Mouse (Mus musculus): ENCODE results near the gene Creg2. TPM values are rescaled to one million over a fixed set of nuclear protein-coding genes. Genes with fewer than 3 reads are reported as not detected.

The Creg2 gene
- total and polyA plus RNA-seq, 2 experiments from 2014 or later, result 6.9 to 13.1 TPM

DNA sequence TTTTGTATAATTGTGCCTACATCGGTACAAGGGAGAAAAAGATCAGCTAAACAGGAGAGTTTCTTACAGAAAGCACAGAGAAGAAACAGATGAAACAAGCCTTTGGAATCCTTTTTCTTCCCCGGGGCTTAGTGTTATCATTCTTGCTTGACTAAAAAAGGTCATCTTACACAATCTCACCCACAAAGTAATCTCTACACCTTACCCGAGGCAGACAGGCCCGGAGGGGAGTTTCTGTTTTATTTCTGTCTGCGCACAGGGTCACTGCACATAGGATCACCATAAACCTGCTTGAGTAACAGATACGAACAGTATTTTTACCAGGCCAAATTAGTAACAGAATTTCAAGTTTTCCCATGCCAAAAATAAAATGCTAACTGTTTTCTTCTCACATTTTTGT is 79.6 kb downstream of the Creg2 start:
- 78% methylated on average over 6 of the region's 6 CpGs for WGBS

More for the DNA sequence above, 79.6 kb downstream of the Creg2 start:
- H3K36me3 ChIP-seq (ENCODE audit: insufficient read depth), result no peaks in the 10 kb centered on the region
- no peak for ATAC-seq
- DNase-seq, result no peak
- no peak for TF ChIP-seq CTCF (IDR thresholded peaks at IDR 0.05; ENCODE audit: low read depth)
- peaks cover 9% of the 10 kb centered on the region for H3K4me1 ChIP-seq (ENCODE audit: insufficient read depth)
- no peak overlapping the region for H3K4me3 ChIP-seq (ENCODE audit: low read depth, low read length)
- H3K27me3 ChIP-seq (ENCODE audit: insufficient read depth, low read length), result no peaks in the 10 kb centered on the region
- no peak overlapping the region for H3K27ac ChIP-seq (ENCODE audit: low read depth, low read length)
- H3K9ac ChIP-seq, result no peak overlapping the region
- H3K4me2 ChIP-seq (ENCODE audit: low read depth), result no peak overlapping the region
- no peaks in the 10 kb centered on the region for H3K9me3 ChIP-seq (ENCODE audit: low read length)

Other genes starting within 250 kb of the Creg2 start
- gene Tbc1d8, start 172.7 kb downstream of the Creg2 start, total RNA-seq (2014; rRNA removed), result 15.9 and 19.3 TPM in 2 replicates
- gene Tbc1d8, start 172.7 kb downstream of the Creg2 start, polyA plus RNA-seq (2015; fragmentation: Nextera tagmentation; extraction: Ambion mirVana), result 6.0 and 7.7 TPM in 2 replicates
- 27.9 and 38.8 TPM in 2 replicates for gene Cnot11, start 116.5 kb downstream of the Creg2 start, total RNA-seq (2014; rRNA removed)
- 11.1 and 11.2 TPM in 2 replicates for gene Cnot11, start 116.5 kb downstream of the Creg2 start, polyA plus RNA-seq (2015; fragmentation: Nextera tagmentation; extraction: Ambion mirVana)
- gene Rnf149, start 74.1 kb downstream of the Creg2 start, total RNA-seq (2014; rRNA removed), result 27.5 and 29.5 TPM in 2 replicates
- gene Rnf149, start 74.1 kb downstream of the Creg2 start, polyA plus RNA-seq (2015; fragmentation: Nextera tagmentation; extraction: Ambion mirVana), result 8.5 and 20.0 TPM in 2 replicates
- gene Rfx8, start 69.5 kb upstream of the Creg2 start, total RNA-seq (2014; rRNA removed), result 0.52 TPM in 1 of 2 replicates, not detected in the other
- 0.22 and 0.34 TPM in 2 replicates for gene Rfx8, start 69.5 kb upstream of the Creg2 start, polyA plus RNA-seq (2015; fragmentation: Nextera tagmentation; extraction: Ambion mirVana)
- gene Gm3646, start 153.9 kb upstream of the Creg2 start, total RNA-seq (2014; rRNA removed), result not detected in 2 replicates
- gene Gm3646, start 153.9 kb upstream of the Creg2 start, polyA plus RNA-seq (2015; fragmentation: Nextera tagmentation; extraction: Ambion mirVana), result not detected in 2 replicates
- 201 and 241 TPM in 2 replicates for gene Map4k4, start 249.4 kb upstream of the Creg2 start, total RNA-seq (2014; rRNA removed)
- gene Map4k4, start 249.4 kb upstream of the Creg2 start, polyA plus RNA-seq (2015; fragmentation: Nextera tagmentation; extraction: Ambion mirVana), result 11.9 and 21.3 TPM in 2 replicates

Measured in forebrain, postnatal 0 days (tissue).